Mouse (Mus musculus): ENCODE results near the gene Gkap1. TPM values are rescaled to one million over a fixed set of nuclear protein-coding genes. Genes with fewer than 3 reads are reported as not detected.

Gene Gkap1
- total RNA-seq, 4 experiments from 2014 or later: 44.8 to 74.5 (median 52.1) TPM

DNA sequence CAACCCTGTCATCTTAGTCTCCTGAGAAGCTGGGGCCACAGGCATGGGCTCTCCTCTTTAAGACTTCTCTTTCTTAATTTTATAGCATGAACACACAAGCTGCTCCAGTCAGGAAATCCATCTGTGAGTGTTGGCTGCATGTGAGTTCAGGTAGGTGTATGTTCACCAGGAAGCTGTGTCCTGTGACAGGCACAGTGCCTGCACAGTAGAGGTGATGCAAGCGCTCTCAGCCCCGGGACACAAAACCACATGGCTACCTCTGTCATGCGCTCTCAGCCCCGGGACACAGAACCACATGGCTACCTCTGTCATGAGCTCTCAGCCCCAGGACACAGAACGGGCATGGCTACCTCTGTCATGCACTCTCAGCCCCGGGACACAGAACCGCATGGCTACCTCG, 12.0 kb downstream of the Gkap1 start:
- DNase-seq: no peak

DNA sequence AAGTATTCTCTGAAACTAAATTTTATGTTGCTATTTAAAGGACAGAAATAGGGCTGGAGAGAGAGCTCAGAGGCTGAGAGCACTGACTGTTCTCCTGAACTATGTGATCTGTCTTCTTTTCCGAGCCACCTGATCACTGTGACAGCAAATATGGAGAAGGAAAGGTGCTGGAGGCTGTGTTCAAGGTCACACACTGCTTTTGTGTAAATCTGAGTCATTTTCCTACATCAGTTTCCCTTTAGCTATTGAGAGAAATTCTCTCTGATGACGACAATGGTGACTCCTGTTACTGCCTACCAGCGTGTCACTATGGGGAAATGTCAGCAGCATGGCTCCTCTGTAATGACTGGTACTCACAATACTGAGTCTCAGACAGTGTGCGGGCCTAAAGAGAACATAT, 13.8 kb downstream of the Gkap1 start:
- DNase-seq: no peak

DNA sequence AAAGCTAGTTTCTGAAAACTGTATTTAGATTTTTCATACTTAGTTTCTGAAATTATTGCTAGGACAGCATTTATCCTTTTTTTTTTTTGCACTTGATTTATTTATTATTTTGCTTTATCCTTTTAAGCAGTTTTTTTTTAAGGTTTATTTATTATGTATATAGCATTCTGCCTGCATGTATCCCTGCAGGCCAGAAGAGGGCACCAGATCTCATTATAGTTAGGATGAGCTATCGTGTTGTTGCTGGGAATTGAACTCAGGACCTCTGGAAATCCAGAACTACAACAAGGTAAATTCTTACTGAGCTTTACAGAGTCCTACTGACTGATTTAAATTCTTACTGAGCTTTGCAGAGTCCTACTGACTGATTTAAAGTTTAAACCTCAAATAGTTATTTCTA, 22.2 kb downstream of the Gkap1 start:
- no peak for DNase-seq

DNA sequence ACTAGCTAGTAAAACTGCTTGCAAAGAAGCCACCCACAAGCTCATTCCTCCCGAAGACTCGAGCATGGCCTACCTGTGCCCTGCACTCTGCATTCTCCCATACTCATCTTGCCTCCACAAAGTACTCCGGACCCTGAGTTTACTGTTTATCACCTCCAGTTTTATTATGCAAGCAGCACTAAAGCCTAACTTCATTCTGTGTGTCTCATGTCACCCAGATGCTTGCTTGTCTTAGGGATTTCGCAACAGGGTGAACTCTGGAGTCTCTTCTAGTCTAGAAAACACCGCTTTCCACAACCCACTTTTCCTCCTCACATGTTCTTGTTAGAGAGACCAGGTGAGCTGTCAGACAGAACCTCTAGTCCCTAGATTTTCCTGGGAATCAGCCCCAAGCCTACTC, 26.5 kb downstream of the Gkap1 start:
- no peak for DNase-seq

DNA sequence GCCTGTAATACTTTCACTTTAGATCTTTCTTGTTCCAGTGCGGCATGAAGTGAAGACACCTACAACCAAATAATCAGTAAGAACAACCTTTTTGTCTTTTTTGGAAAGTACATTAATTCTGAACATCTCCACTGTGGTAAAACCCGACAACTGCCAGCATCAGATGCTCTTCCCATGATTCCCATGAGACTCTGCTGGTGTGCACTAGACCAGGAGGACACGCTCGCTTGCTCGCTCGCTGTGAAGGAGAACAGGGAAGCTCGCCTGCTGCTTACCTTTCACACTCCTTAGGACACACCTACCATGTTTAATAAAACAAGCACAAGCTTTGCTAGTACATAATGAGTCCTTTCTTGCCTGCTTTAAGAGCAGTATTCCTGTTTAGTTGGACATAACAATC, 39.0 kb downstream of the Gkap1 start:
- no peak for DNase-seq

DNA sequence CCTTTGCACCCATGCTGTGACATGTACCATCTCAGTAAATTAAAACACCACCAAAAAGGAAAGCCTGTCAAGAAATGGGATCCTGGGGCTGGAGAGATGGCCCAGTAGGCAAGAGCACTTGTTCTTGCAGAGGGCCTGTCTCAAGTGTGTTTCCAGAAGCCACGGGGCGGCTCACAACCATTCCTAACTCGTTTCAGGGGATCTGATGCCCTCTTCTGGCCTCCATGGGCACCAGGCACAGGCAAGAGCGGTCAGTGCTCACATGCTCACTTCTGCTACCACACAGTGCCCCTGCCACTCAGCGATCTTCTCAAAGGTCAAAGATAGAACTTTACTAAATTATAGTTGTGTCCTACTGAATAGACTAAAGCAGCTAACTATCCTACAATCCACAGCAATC, 42.9 kb downstream of the Gkap1 start:
- peak; percentile 47 for DNase-seq

DNA sequence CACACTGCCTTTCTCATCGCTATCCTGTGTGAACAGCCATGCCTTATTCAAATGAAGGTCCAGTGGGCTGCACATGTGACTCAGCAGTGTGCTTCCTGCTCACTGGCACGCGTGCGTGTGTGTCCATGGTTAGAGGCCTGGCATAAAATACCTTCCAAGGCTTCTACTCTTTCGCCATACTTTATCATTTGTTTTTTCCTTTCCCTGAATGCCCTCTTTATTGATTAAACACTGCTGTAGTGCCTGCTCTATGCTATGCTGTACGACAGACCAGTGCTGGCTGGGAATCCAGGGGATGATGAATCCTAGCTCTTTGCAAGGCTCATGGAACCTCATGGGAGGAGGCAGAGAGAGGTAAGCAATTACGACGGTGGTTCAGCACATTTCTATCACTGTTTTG, 43.4 kb downstream of the Gkap1 start:
- no peak for DNase-seq

DNA sequence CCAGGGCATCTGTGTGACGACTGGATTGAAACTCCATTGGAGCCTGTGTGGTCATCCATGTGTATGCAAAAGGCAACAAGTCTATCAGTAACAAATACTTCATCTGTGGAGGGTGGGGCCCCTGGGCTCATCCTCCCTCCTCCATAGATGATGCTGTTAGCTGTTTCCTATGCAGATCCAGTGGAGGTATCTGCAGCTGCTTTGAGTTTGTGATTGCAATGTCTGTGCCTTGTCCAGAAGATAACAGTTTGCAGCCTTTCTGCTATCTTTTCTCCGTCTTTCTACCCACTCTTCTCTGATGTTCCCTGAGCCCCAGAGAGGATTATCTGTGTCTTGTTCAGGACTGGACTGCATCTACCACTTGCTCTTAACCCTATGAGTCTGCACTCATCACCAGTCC, 46.9 kb downstream of the Gkap1 start:
- DNase-seq: no peak

DNA sequence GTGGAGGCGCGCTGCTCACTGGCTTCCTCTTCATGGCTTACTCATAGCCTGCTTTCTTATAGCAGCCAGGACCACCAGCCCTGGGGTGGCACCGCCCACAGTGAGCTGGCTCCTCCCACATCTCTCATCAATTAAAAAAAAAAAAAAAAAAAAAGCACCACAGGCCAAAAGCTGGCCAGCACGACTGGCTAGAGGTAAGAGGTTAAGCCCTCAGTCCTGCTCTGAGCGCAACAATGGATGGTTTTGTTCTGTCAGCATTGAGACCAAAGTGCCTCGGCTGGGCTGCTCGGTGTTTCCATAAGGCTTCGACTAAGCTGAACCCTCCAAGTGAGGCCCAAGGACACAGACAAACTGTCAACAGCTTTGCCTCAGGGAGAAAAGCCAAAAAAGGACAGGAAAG, 49.8 kb downstream of the Gkap1 start:
- DNase-seq: no peak

DNA sequence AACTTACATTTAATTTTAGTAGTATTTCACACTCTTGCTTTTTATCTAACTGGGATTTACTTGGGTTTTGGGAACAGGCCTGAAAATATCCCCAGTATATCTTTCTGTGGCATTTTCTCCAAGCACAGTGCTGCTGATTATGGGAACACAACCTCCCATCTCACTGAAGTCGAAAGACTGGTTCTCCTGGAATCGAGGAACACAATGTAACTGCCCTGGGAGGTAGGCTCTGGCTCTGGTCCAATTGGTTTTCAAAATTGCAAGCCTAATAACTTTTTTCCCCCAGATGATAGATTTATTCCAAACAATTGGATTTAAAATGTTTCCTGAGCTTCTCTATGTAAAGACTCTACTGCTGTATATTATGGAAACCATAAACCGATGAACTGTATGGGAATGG, 55.3 kb downstream of the Gkap1 start:
- DNase-seq: no peak

DNA sequence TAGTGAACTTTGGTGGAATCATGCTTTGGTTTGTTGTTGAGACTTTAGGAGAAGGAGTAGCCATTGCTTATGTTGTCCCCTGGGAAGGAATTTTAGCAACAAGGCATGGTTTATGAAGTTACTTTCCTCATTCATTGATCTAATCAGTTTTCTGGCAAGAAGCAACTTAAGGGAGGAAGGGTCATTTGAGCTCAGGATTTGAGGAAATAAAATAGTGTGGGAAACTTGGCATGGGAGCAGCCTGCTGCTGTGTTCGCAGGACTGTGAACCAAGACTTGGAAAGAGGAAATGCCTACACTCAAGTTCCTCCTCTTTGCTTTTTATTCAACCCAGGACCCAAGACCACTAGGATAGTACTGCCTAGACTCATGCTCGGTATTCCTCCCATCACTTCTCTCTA, 58.0 kb downstream of the Gkap1 start:
- DNase-seq: no peak

DNA sequence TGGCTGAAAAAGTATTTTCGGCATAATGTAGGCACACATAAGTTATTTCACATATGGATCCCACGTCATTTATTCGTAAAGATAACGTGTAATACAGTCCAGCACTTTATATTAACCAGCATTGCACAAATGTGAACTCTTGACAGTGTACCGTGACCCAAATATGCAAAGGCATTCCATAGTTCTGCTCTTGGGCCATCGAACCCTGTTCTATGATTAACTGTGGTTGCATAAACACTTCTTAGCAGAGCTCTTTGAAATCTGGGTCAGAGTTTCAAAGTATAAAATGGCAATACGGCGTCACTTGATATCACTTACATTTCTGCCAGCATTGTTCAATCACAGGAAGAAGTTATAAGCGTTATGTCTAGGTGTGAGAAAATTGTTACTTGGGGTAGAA, 59.1 kb downstream of the Gkap1 start:
- no peak for DNase-seq

DNA sequence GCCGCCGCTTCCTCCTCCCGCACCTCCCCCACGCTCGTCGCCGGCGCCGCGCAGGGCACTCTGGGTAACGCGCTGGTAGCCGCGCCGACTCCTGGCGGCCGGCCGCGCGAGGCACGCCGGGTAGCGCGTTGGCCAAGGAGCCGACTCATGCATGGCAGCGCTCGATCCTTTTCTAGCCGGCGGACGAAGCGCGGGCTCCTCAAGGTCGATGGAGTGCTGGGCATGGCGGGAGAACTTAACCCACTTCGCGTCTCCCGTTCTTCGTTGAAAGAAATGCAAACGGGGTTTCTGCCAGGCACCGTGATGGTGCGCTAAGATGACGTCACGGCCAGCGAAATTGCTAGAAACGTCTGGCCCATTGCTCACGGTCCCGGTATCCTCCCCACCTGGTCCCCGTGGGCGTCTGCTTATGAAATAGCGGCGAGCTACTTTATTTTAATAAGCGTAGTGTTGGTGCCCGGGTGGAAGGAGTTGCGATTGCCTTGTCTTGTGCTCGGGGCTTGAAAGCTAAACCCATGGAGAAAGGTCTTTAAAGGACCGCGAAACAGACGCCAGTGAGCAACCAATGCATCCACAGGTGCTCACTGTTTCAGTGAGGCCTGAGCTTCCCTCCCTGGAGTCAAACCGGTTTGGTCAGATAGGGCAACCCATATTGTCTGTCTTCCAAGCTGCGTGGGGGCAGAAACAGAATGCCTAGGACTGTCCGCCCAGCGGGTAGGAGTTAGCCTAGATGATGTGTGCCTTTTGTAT, 59.7 kb downstream of the Gkap1 start, which contains the start of gene Ubqln1:
Gene Ubqln1 (minus strand): TSS at position 62 of the 750 bp plus-strand sequence.
- peak; percentile 78 for DNase-seq

DNA sequence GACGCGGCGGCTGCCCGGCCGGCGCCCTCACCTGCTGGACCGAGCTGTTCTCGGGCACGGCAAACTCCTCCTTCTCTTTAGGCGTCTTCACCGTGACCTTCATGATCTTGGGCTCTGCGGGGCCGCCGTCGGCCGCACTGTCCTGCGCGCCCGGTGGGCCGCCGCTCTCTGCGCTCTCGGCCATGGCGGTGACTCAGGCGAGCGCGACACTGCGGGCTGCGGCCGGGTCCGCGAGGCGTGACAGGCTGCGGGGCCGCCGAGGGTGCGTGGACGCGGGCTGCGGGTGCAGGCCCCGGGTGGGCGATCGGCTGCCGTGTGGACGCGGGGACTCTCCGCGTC, 60.3 kb downstream of the Gkap1 start:
- DNase-seq: no peak

DNA sequence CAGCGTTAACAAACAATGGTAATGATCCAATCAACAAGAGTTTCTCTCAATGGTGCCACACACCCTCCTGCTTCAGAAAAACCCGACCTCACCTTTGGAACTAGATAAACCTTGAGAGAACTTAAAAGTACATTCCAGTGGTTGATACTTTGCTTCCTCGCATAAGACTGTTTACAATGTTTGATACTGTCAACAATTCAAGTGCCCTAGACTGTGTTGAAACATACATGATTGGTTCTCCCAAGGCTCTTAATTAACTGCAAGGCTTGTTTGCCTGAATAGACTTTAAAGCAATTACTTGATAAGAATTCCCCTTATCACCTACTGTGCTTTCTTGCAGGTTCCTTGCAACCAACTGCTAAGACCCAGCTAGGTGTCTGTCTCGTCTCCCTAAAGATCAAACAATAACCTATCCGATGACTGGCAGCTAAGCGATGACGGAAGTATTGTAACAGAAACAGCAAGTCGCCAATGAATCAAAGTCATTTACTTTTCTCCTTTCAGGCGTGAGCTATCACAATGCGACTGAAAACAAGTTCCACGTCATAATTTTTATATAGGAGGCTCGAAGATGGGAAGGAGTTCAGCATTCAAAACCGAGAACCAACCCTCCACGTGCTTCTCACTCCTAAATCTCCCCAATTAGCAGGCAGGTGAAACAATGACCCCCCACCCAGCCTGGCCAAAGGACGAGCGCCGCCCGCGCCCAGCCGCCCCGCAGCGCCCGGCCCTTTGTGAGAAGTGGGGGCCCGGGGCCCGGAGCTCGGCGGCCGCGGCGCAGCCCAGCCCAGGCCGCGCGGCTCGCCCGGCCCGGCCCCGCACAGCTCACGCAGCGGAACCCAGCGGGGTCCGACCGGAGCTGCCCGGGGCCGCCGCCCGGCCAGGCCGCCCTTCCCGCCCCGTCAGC, 60.9 kb downstream of the Gkap1 start:
- DNase-seq: no peak

DNA sequence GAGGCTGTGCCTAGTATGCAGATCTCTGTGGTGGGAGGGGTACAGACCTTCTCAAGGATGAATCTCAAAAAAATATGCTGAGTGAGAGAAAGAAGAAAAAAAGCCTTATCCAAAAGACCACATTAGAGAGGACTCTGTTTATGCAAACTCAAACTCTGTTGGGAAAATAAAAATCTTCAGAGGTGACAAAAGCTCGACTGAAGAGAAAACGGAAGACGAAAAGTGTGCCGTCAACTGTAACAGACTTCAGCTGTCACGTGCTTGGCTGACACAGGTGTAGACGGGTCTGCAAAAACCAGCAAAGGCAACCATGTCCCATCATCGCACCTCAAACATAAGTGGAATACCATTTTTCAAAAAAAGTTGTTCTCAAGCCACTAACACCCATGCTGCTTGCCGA, 61.7 kb downstream of the Gkap1 start:
- DNase-seq: no peak

DNA sequence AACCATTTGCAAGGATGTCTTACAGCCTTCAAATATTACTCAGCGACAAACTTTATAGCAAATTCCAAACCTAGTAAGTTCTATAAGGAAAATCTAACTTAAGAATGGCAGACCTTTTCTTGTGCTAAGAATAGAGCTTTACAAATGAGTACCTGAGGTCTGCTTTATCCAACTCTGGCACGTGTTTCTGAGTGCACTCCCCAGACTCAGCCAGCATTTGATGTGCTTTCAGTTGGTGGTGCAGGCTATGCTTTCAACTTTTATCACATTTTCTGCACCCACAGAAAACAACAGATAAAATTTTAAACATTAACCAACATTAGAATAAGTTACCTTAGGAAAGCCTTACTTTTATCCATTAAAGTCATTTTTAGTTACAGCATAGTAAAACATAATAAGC, 63.0 kb downstream of the Gkap1 start:
- no peak for DNase-seq

DNA sequence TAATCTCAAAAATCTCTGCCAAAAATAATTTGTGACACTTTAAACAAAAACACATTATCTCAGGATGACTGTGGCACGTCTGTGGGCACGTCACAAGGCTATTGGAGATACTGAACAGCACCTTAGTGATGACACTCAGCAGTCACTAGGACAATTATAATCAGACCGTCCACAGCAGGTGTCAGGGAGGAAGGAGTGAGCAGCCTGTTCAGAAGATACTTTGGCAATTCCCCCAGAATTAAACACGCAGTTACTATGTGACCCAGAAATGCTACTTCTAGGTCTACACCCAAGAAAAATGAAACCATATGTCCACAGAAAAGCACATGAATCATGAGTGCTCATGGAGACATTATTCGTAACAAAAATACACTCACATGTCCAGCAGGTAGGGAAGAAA, 65.1 kb downstream of the Gkap1 start:
- no peak for DNase-seq

DNA sequence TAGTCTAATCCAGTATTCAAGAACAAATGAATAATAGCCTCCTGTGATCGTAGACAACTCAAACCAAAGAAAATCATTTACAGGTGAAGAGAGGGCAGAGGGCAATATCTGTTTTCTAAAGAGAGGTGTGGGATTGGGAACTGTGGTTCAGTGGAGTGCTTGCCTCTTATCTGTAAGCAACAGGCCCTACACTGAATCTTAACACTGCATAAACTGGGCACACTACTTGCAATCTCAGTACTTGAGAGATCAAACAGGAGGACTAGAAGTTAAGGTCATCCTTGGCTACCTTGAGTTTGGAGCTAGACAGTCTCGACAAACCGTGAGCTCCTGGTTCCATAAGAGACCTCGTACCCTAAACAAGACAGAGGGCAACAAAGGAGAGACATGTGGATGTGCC, 69.4 kb downstream of the Gkap1 start:
- DNase-seq: no peak

DNA sequence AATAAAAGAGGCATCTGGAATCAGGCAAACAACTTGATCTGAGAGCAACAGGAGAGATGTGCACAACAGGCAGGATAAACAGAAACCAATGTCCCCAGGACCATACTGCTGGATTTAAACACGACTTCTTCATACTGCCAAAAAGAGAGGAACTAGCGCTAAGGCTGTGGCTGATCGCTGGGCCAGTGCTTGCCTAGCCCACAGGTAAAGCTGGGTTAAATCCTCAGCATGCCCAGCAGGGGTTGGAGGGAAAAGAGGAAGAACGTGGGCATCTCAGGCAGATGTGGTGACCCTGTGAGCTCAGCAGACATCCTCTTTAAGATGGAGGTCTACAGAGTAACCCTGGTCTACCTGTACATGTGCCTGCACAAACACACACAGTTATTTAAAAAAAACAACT, 70.5 kb downstream of the Gkap1 start:
- DNase-seq: no peak

DNA sequence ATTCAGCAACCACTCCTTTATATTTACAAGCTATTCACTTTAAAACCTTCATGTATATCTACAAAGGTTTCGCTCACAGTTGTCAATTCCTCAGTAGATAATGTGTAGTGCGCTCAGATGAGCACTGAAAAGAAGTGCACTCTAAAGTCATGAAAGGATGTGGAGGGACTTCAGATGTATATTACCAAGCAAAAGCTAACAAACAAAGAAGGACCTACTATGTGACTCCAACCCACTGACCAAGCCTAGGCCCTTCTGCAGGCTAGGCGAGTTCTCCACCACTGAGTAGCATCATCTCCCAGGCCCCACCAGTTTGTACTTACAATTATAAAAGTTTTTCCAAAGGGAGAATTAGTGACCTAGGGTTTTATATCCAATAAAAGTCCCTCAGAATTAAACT, 71.3 kb downstream of the Gkap1 start:
- DNase-seq: no peak

DNA sequence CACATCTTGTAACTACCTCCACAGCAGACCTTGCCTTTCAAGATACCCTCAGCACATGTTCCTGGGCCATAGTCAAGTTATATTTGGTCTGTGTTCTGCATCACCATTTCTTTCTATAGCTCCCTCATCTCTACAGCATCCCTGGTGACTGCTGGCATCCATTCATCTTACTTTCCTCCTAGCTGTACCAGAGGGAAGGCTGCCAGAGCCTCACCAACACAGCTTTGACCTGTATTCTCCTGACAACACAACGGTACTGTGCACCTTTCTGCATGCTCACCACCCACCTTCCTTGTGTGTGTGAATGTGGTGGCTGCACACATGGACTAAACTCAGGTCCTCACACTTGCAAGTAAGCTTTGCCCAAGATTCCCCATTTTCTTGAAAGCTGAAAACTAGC, 72.6 kb downstream of the Gkap1 start:
- no peak for DNase-seq

DNA sequence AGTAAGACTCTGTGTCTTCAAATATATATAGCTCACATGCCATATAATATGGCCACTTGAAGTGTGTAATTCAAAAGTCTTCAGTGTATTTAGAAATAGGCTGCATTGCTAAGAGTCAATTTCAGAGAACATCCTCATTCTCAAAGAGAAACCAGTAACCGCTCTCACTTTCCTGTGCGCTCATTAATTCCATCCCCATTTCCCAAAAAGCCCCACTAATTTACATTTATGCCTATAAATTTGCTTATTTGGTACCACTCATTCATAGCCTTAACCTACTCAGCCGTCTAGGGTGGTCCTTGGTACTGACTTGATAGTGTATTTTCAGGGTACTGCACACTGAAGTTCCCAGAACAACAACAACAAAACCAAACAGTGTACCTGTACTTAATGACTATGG, 73.6 kb downstream of the Gkap1 start:
- DNase-seq: no peak

DNA sequence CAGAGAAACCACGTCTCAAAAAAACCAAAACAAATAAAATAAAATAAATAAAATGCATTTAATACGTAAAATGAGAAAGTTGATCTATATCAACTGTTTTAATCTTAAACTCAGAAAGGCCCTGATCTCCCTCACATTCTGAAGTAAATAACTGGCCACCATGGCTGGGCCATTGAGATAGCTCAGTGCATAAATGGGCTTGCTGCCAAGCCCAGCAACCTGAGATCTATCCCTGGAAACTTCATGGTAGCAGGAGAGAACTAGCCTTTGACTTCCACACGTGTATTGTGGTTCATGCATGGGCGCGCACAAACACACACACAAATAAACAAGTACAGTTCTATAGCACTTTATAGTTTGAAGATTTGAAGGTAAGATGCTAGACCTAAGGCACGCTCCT, 74.2 kb downstream of the Gkap1 start:
- no peak for DNase-seq
